Mouse (Mus musculus): ENCODE measurements at regions not wholly inside any gene's neighbourhood (a gene's known extent, or its start where the extent isn't known, plus 50 kb on each side); places are given as distances from the start of the nearest gene placed in this dataset.
A peak's percentile ranks its signal among the peaks of the same experiment; 100 is the strongest.
"Not testable (repeated sequence)": the region's sequence is repeated elsewhere in the genome, so short reads cannot be mapped to it uniquely, and the experiment has no call there.

GRCm38 (mm10) chr6:18566934-18567333, 52.3 kb upstream of the Cttnbp2 start:
- DNase-seq (ENCODE audit: low spot score in 2 of 2): not testable (repeated sequence)

GRCm38 (mm10) chr6:18569221-18569620, 54.6 kb upstream of the Cttnbp2 start:
- DNase-seq (ENCODE audit: low spot score in 2 of 2): no peak

- DNase-seq (ENCODE audit: low spot score in 2 of 2): no peak
Measured at GRCm38 (mm10) chr6:18578501-18578900, 63.9 kb upstream of the Cttnbp2 start.

GRCm38 (mm10) chr6:18589436-18589835, 74.8 kb upstream of the Cttnbp2 start:
- no peak for DNase-seq (ENCODE audit: low spot score in 2 of 2)

- DNase-seq (ENCODE audit: low spot score in 2 of 2): no peak
Measured at GRCm38 (mm10) chr6:18596680-18597079, 82.0 kb upstream of the Cttnbp2 start.

- DNase-seq (ENCODE audit: low spot score in 2 of 2): no peak
Measured at GRCm38 (mm10) chr6:18599626-18600025, 85.0 kb upstream of the Cttnbp2 start.

GRCm38 (mm10) chr6:18601926-18602325, 87.3 kb upstream of the Cttnbp2 start:
- no peak for DNase-seq (ENCODE audit: low spot score in 2 of 2)

GRCm38 (mm10) chr6:18621372-18622262, 107.0 kb upstream of the Cttnbp2 start:
- DNase-seq (ENCODE audit: low spot score in 2 of 2): peak in 1 of 2 experiments; percentile 32

- DNase-seq (ENCODE audit: low spot score in 2 of 2): no peak
Measured at GRCm38 (mm10) chr6:18628591-18628990, 113.9 kb upstream of the Cttnbp2 start.

- no peak for DNase-seq (ENCODE audit: low spot score in 2 of 2)
Measured at GRCm38 (mm10) chr6:18633540-18634200, 119.0 kb upstream of the Cttnbp2 start.

GRCm38 (mm10) chr6:18639712-18640383, 125.2 kb upstream of the Cttnbp2 start:
- no peak for DNase-seq (ENCODE audit: low spot score in 2 of 2)

GRCm38 (mm10) chr6:18648898-18649591, 134.4 kb upstream of the Cttnbp2 start:
- DNase-seq (ENCODE audit: low spot score in 2 of 2): no peak

- DNase-seq (ENCODE audit: low spot score in 2 of 2): no peak
Measured at GRCm38 (mm10) chr6:18651319-18651718, 136.7 kb upstream of the Cttnbp2 start.

GRCm38 (mm10) chr6:18652006-18652601, 137.5 kb upstream of the Cttnbp2 start:
- DNase-seq (ENCODE audit: low spot score in 2 of 2): peak; percentile 34 to 51

- no peak for DNase-seq (ENCODE audit: low spot score in 2 of 2)
Measured at GRCm38 (mm10) chr6:18654275-18654674, 139.6 kb upstream of the Cttnbp2 start.

GRCm38 (mm10) chr6:18656202-18656601, 141.6 kb upstream of the Cttnbp2 start:
- DNase-seq (ENCODE audit: low spot score in 2 of 2): no peak

GRCm38 (mm10) chr6:18656772-18657401, 142.2 kb upstream of the Cttnbp2 start:
- no peak for DNase-seq (ENCODE audit: low spot score in 2 of 2)

- peak in 1 of 2 experiments; percentile 36 for DNase-seq (ENCODE audit: low spot score in 2 of 2)
Measured at GRCm38 (mm10) chr6:18664687-18665086, 150.0 kb upstream of the Cttnbp2 start.

GRCm38 (mm10) chr6:18665992-18666391, 151.3 kb upstream of the Cttnbp2 start:
- no peak for DNase-seq (ENCODE audit: low spot score in 2 of 2)

- no peak for DNase-seq (ENCODE audit: low spot score in 2 of 2)
Measured at GRCm38 (mm10) chr6:18666543-18666942, 151.9 kb upstream of the Cttnbp2 start.

- DNase-seq (ENCODE audit: low spot score in 2 of 2): no peak
Measured at GRCm38 (mm10) chr6:18670677-18671076, 156.0 kb upstream of the Cttnbp2 start.
